Mouse (Mus musculus) lung, adult 2 months (tissue): ENCODE data around the gene Slc48a1.
A peak's percentile ranks its signal among the peaks of the same experiment; 100 is the strongest.

Experiments
- CTCF ChIP-seq: fragments of 200-500 bp; IDR thresholded peaks from 2 replicates; pipeline ENCODE4 v1.5.1; 2011; ENCODE audit warnings: mild to moderate bottlenecking, low read length, control low read depth; ENCODE audit not compliant: insufficient read depth
- POLR2A ChIP-seq: fragments of 200-500 bp; IDR thresholded peaks from 2 replicates; pipeline ENCODE4 v1.6.1; 2011; ENCODE audit warnings: low read depth, mild to moderate bottlenecking, control low read depth, low read length, borderline replicate concordance; ENCODE audit errors: extremely low read depth

- TF ChIP-seq CTCF (no peak), POLR2A (peak; percentile 38; the same call in 1 of the 2 replicates)
Observed at GRCm38 (mm10) chr15:97788821-97789220, 10.5 kb downstream of the Slc48a1 start.
